Mouse (Mus musculus) cerebellum, adult 18-20 months (tissue): Measurements from ENCODE around the gene Gm11596.
"Not testable (repeated sequence)": the region's sequence is repeated elsewhere in the genome, so short reads cannot be mapped to it uniquely, and the experiment has no call there.

Experiments
- DNase-seq, 2 experiments: peaks; one replicate each; pipeline ENCODE4 v3.0.0; 2021

Gm11596 gene

GRCm38 (mm10) chr11:99793367-99793766 lies at the start of gene Gm11596:
Gene Gm11596 (minus strand): TSS chr11:99793467.
- DNase-seq: no peak

DNA sequence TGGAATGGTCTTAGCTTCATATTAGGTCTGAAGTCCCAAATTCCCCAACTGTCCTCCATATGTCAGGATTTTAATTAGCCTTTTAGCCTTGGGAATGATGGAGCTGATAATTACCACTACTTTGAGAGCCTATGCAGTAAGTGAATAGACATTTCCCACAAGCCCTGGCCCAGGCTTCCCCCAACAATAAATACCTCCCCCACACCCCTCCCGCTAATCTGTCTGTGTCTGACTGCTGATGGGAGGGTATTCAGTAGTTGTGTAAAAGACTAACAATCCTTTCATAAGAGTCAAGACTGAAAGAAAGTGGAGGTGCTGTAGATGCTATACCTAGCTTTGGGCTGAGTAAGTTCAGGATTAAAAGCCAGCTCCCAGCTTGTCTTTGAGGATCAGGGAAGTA lies 48.9 kb upstream of the Gm11596 start:
- no peak for DNase-seq

DNA sequence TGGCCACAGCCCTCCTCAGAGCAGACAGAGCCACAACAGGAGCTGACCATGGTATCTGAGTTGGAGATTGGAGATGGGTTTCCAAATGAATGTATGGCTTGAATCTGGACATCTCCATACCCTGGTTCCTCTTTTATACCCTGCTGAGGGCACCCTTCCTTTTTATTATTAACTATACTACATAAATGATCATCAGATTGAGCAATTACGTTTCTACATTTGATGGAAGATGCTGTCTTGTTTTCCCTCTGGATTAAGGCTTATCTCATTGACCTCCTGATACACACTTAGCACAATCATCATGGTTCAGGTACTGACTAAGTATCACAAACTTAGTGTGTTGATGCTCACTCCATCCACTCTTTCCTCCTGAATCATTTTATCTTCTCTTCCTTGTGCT lies 44.7 kb upstream of the Gm11596 start, which contains the start of gene 2300003K06Rik:
2300003K06Rik (minus strand) TSS at position 101 of the 400 bp plus-strand sequence.
- DNase-seq: no peak

- DNase-seq: not testable (repeated sequence)
Observed at GRCm38 (mm10) chr11:99815566-99815965, 22.3 kb upstream of the Gm11596 start, which contains the start of gene Gm11564. Gene Gm11564 (minus strand): TSS chr11:99815666.

DNA sequence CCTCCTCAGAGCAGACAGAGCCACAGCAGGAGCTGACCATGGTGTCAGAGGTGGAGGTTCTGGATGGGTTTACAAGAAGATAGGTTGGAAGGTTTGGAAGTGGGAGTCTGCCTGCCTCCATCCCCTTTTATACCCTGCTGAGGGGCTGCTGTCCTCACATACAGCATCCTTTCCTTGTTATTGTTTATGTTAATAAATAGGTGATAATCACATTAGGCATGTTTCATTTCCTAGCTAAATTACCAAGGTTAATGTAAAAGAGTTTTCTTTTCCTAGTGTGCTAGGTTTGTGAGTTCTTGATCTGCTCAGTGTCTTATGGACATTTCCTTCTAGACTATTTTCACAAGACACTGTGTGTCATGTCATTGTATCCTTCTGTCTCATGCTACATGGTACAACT lies 16.5 kb upstream of the Gm11596 start, which contains the start of gene Krtap4-13:
Krtap4-13 (minus strand) TSS at position 101 of the 400 bp plus-strand sequence.
- DNase-seq: not testable (repeated sequence)

DNA sequence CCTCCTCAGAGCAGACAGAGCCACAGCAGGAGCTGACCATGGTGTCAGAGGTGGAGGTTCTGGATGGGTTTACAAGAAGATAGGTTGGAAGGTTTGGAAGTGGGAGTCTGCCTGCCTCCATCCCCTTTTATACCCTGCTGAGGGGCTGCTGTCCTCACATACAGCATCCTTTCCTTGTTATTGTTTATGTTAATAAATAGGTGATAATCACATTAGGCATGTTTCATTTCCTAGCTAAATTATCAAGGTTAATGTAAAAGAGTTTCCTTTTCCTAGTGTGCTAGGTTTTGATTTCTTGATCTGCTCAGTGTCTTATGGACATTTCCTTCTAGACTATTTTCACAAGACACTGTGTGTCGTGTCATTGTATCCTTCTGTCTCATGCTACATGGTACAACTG lies 11.1 kb upstream of the Gm11596 start, which contains the start of gene Gm11554:
Gm11554 (minus strand) TSS at position 101 of the 400 bp plus-strand sequence.
- not testable (repeated sequence) for DNase-seq

GRCm38 (mm10) chr11:99798832-99799231 lies 5.6 kb upstream of the Gm11596 start, which contains the start of gene Gm11569:
Gene Gm11569 (minus strand): TSS chr11:99798932.
- not testable (repeated sequence) for DNase-seq

GRCm38 (mm10) chr11:99784900-99785299 lies 8.4 kb downstream of the Gm11596 start, which contains the start of gene Krtap4-9:
Gene Krtap4-9 (plus strand): TSS chr11:99785200.
- not testable (repeated sequence) for DNase-seq

GRCm38 (mm10) chr11:99780604-99781003 lies 12.7 kb downstream of the Gm11596 start, which contains the start of gene Krtap4-8:
Gene Krtap4-8 (minus strand): TSS chr11:99780704.
- DNase-seq: no peak

GRCm38 (mm10) chr11:99778401-99778800 lies 14.9 kb downstream of the Gm11596 start:
- no peak for DNase-seq

GRCm38 (mm10) chr11:99772813-99773212 lies 20.5 kb downstream of the Gm11596 start, which contains the start of gene Gm11595:
Gene Gm11595 (minus strand): TSS chr11:99772913.
- not testable (repeated sequence) for DNase-seq

DNA sequence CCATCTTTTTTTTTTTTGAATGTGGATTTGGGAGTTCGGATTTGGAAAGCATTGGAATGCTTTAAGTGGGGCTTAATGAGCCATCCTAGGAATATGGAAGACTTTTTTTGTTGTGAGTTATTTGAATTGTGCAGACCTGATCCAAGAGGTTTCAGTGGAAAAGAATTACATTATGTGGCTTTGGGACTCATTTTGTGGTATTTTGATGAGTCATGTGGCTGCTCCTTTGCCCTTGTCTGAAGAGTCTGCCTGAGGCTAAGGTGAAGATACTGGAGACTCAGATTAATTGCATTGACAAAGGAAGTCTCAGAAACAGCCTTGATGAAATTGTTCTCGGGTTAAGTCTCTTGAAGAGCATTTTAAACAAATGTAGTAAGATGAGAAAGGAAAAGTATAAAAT lies 24.9 kb downstream of the Gm11596 start:
- DNase-seq: no peak

GRCm38 (mm10) chr11:99758877-99759276 lies 34.4 kb downstream of the Gm11596 start:
- DNase-seq: no peak

GRCm38 (mm10) chr11:99743985-99744384 lies 49.3 kb downstream of the Gm11596 start:
- DNase-seq: no peak
